Mouse (Mus musculus) kidney, embryonic 14.5 days (tissue): ENCODE results near the gene Scn4a. TPM values are rescaled to one million over a fixed set of nuclear protein-coding genes. Genes with fewer than 3 reads are reported as not detected.

ENCODE experiments used
- ATAC-seq: fragments of 200-750 bp; cut with Nextera tagmentation; 2 replicates; pipeline ENCODE4 v1.8.0; 2017; ENCODE audit warnings: moderate number of reproducible peaks, mild to moderate bottlenecking, moderate TSS enrichment, moderate library complexity; ENCODE audit not compliant: low FRiP score, low TSS enrichment
- H3K27ac ChIP-seq: fragments of 300-500 bp; sonication (generic); 2 replicates; pipeline ENCODE4 v1.5.1; 2014; ENCODE audit warnings: low read depth, mild to moderate bottlenecking, low read length, moderate library complexity, mixed read lengths
- H3K27me3 ChIP-seq: fragments of 300-500 bp; sonication (generic); 2 replicates; pipeline ENCODE4 v1.6.1; 2014; ENCODE audit warnings: mild to moderate bottlenecking, low read length; ENCODE audit not compliant: control insufficient read depth, insufficient read depth
- H3K36me3 ChIP-seq: fragments of 300-500 bp; sonication (generic); 2 replicates; pipeline ENCODE4 v1.6.1; 2014; ENCODE audit warnings: low read length, mixed read lengths; ENCODE audit not compliant: control insufficient read depth, insufficient read depth
- H3K4me1 ChIP-seq: fragments of 300-500 bp; sonication (generic); 2 replicates; pipeline ENCODE4 v1.6.1; 2014; ENCODE audit warnings: low read length, mixed read lengths; ENCODE audit not compliant: control insufficient read depth, insufficient read depth
- H3K4me2 ChIP-seq: fragments of 300-500 bp; sonication (generic); replicated peaks from 2 replicates; pipeline ENCODE4 v1.6.1; 2014; ENCODE audit warnings: low read depth, mild to moderate bottlenecking, low read length
- H3K4me3 ChIP-seq: fragments of 300-500 bp; sonication (generic); 2 replicates; pipeline ENCODE4 v1.5.1; 2014; ENCODE audit warnings: mild to moderate bottlenecking, low read length
- H3K9ac ChIP-seq: fragments of 300-500 bp; sonication (generic); 2 replicates; pipeline ENCODE4 v1.6.1; 2014; ENCODE audit warnings: low read depth, mild to moderate bottlenecking, low read length, moderate library complexity
- H3K9me3 ChIP-seq: fragments of 300-500 bp; sonication (generic); 2 replicates; pipeline ENCODE4 v1.6.1; 2016; ENCODE audit warnings: low read length; ENCODE audit not compliant: control insufficient read depth
- WGBS: fragments of 180-500 bp; shearing (Covaris S2); extraction: QIAGEN DNeasy Blood & Tissue Kit; methylation state at CpG from one replicate; pipeline ENCODE4 v1.1.7; 2014; 5-methylcytosine and 5-hydroxymethylcytosine counted together
- polyA plus RNA-seq: library from polyadenylated mRNA; unstranded; fragments of >200 nt; fragmentation: Nextera tagmentation; extraction: Ambion mirVana; gene quantifications from 2 replicates; pipeline ENCODE4 v1.2.1, GENCODE M21; 2014

The Scn4a gene
- polyA plus RNA-seq, 1 experiment from 2014 or later, result 0.35 TPM

- Histone ChIP-seq H3K27me3 (no peaks in the 10 kb centered on the region), H3K9me3 (no peaks in the 10 kb centered on the region), H3K4me2 (no peak within 1 kb of the TSS), H3K36me3 (no peaks in the 10 kb centered on the region), H3K4me1 (no peaks in the 10 kb centered on the region), H3K27ac (no peak within 1 kb of the TSS), H3K4me3 (no peak within 1 kb of the TSS), H3K9ac (no peak within 1 kb of the TSS)
- no peak for ATAC-seq
- 84% methylated on average over 9 of the region's 9 CpGs for WGBS
These were observed 51.3 kb downstream of the Scn4a start, which contains the start of gene Gh for GRCm38 (mm10) chr11:106301765-106302164. Gene Gh, minus strand, starts transcription at chr11:106301865.

GRCm38 (mm10) chr11:106291861-106292260 lies 61.2 kb downstream of the Scn4a start:
- no peaks in the 10 kb centered on the region for H3K36me3 ChIP-seq
- H3K9ac ChIP-seq, result no peak overlapping the region
- no peaks in the 10 kb centered on the region for H3K27me3 ChIP-seq
- H3K4me3 ChIP-seq, result no peak overlapping the region
- H3K4me1 ChIP-seq, result no peaks in the 10 kb centered on the region
- H3K27ac ChIP-seq, result no peak overlapping the region
- 89% methylated on average over 2 of the region's 2 CpGs for WGBS
- no peaks in the 10 kb centered on the region for H3K9me3 ChIP-seq
- no peak for ATAC-seq
- no peak overlapping the region for H3K4me2 ChIP-seq

- H3K9me3 ChIP-seq, result no peaks in the 10 kb centered on the region
- no peak overlapping the region for H3K27ac ChIP-seq
- H3K27me3 ChIP-seq, result no peaks in the 10 kb centered on the region
- H3K4me3 ChIP-seq, result no peak overlapping the region
- no peak overlapping the region for H3K4me2 ChIP-seq
- no peaks in the 10 kb centered on the region for H3K4me1 ChIP-seq
- H3K36me3 ChIP-seq, result no peaks in the 10 kb centered on the region
- ATAC-seq, result no peak
- WGBS, result 87% methylated on average over 5 of the region's 5 CpGs
- no peak overlapping the region for H3K9ac ChIP-seq
These were observed 62.7 kb downstream of the Scn4a start for GRCm38 (mm10) chr11:106290376-106290775.

- H3K9ac ChIP-seq, result no peak overlapping the region
- WGBS, result 59% methylated on average over 8 of the region's 8 CpGs
- no peaks in the 10 kb centered on the region for H3K9me3 ChIP-seq
These were observed 63.7 kb downstream of the Scn4a start for GRCm38 (mm10) chr11:106289369-106289768.

GRCm38 (mm10) chr11:106286987-106287386 lies 66.1 kb downstream of the Scn4a start:
- no peak for ATAC-seq
- H3K4me1 ChIP-seq, result no peaks in the 10 kb centered on the region
- no peaks in the 10 kb centered on the region for H3K36me3 ChIP-seq
- WGBS, result 75% methylated on average over 11 of the region's 11 CpGs
- no peaks in the 10 kb centered on the region for H3K27me3 ChIP-seq
- H3K9ac ChIP-seq, result no peak overlapping the region
- no peaks in the 10 kb centered on the region for H3K9me3 ChIP-seq
- no peak overlapping the region for H3K4me2 ChIP-seq
- no peak overlapping the region for H3K4me3 ChIP-seq
- H3K27ac ChIP-seq, result no peak overlapping the region

More at GRCm38 (mm10) chr11:106289369-106289768, 63.7 kb downstream of the Scn4a start:
- no peak overlapping the region for H3K4me3 ChIP-seq
- ATAC-seq, result no peak
- no peak overlapping the region for H3K4me2 ChIP-seq
- H3K36me3 ChIP-seq, result no peaks in the 10 kb centered on the region
- no peak overlapping the region for H3K27ac ChIP-seq
- H3K4me1 ChIP-seq, result no peaks in the 10 kb centered on the region
- H3K27me3 ChIP-seq, result no peaks in the 10 kb centered on the region

GRCm38 (mm10) chr11:106286206-106286605 lies 66.9 kb downstream of the Scn4a start:
- Histone ChIP-seq H3K9me3 (no peaks in the 10 kb centered on the region), H3K27me3 (no peaks in the 10 kb centered on the region), H3K4me1 (no peaks in the 10 kb centered on the region), H3K9ac (no peak overlapping the region), H3K27ac (no peak overlapping the region), H3K36me3 (no peaks in the 10 kb centered on the region), H3K4me2 (no peak overlapping the region), H3K4me3 (no peak overlapping the region)
- no peak for ATAC-seq
- WGBS, result 82% methylated on average over 7 of the region's 7 CpGs

GRCm38 (mm10) chr11:106284126-106284525 lies 69.0 kb downstream of the Scn4a start:
- no peaks in the 10 kb centered on the region for H3K36me3 ChIP-seq
- WGBS, result 68% methylated on average over 8 of the region's 8 CpGs
- no peak overlapping the region for H3K9ac ChIP-seq
- no peaks in the 10 kb centered on the region for H3K4me1 ChIP-seq
- H3K9me3 ChIP-seq, result no peaks in the 10 kb centered on the region
- no peak for ATAC-seq
- H3K27ac ChIP-seq, result no peak overlapping the region
- no peak overlapping the region for H3K4me3 ChIP-seq
- no peak overlapping the region for H3K4me2 ChIP-seq
- no peaks in the 10 kb centered on the region for H3K27me3 ChIP-seq

GRCm38 (mm10) chr11:106283371-106283770 lies 69.7 kb downstream of the Scn4a start:
- no peaks in the 10 kb centered on the region for H3K9me3 ChIP-seq
- no peaks in the 10 kb centered on the region for H3K27me3 ChIP-seq
- no peaks in the 10 kb centered on the region for H3K36me3 ChIP-seq
- H3K9ac ChIP-seq, result no peak overlapping the region
- no peak overlapping the region for H3K4me2 ChIP-seq
- no peaks in the 10 kb centered on the region for H3K4me1 ChIP-seq
- no peak for ATAC-seq
- no peak overlapping the region for H3K27ac ChIP-seq
- H3K4me3 ChIP-seq, result no peak overlapping the region
- 74% methylated on average over 4 of the region's 4 CpGs for WGBS

GRCm38 (mm10) chr11:106282452-106282851 lies 70.6 kb downstream of the Scn4a start:
- no peaks in the 10 kb centered on the region for H3K4me1 ChIP-seq
- H3K4me2 ChIP-seq, result no peak overlapping the region
- H3K27ac ChIP-seq, result no peak overlapping the region
- ATAC-seq, result no peak
- no peaks in the 10 kb centered on the region for H3K27me3 ChIP-seq
- no peaks in the 10 kb centered on the region for H3K9me3 ChIP-seq
- no peak overlapping the region for H3K4me3 ChIP-seq
- no peaks in the 10 kb centered on the region for H3K36me3 ChIP-seq
- 79% methylated on average over 6 of the region's 6 CpGs for WGBS
- H3K9ac ChIP-seq, result no peak overlapping the region
